8 mouse cellular contexts compared by ENCODE assay signal in genomic region chr4:133391185-133392040, GRCm38 (mm10). TPM values are rescaled to one million over a fixed set of nuclear protein-coding genes. Genes with fewer than 3 reads are reported as not detected.
DNase-seq lines count a peak whose midpoint lies in the region; ATAC-seq and TF ChIP-seq lines count a peak whose summit lies in the region.

No protein-coding gene starts in this region.

- DNase-seq in kidney, adult 2 months, result no peak
- no peak for DNase-seq in kidney, postnatal 4 days
- peak; percentile 58 to 63 for DNase-seq in cerebellum, postnatal 25 days
- no peak for DNase-seq in ovary, adult 18-20 months (ENCODE audit: low spot score)
- DNase-seq in hindbrain, embryonic 14.5 days (ENCODE audit: low spot score), result no peak

- 54% methylated on average over 18 of the region's 18 CpGs for WGBS in kidney, adult 2 months
- 65% methylated on average over 18 of the region's 18 CpGs for WGBS in heart, embryonic 15.5 days
- 71% methylated on average over 18 of the region's 18 CpGs for WGBS in liver, embryonic 16.5 days (ENCODE audit: insufficient replicate concordance)
- WGBS in hindbrain, embryonic 14.5 days, result 82% methylated on average over 18 of the region's 18 CpGs

- peaks cover 18% of the 10 kb centered on the region; the same call in 1 of the 2 replicates for H3K4me1 ChIP-seq in kidney, adult 2 months (ENCODE audit: control insufficient read depth, insufficient read depth, low read length)
- peaks cover 57% of the 10 kb centered on the region for H3K4me1 ChIP-seq in heart, embryonic 15.5 days (replicated peaks)
- peaks cover 61% of the 10 kb centered on the region for H3K4me1 ChIP-seq in liver, embryonic 16.5 days (ENCODE audit: control insufficient read depth, low read depth, low read length)
- peaks cover 16% of the 10 kb centered on the region for H3K4me1 ChIP-seq in hindbrain, embryonic 14.5 days (replicated peaks; ENCODE audit: control insufficient read depth, insufficient read depth, low read length)

- H3K9ac ChIP-seq in heart, embryonic 15.5 days, result no peak overlapping the region
- peak overlapping the region; percentile 29; the same call in 1 of the 2 replicates for H3K9ac ChIP-seq in liver, embryonic 16.5 days (ENCODE audit: low read depth, low read length)
- no peak overlapping the region for H3K9ac ChIP-seq in hindbrain, embryonic 14.5 days

- H3K9me3 ChIP-seq in heart, embryonic 15.5 days (replicated peaks), result no peaks in the 10 kb centered on the region
- no peaks in the 10 kb centered on the region for H3K9me3 ChIP-seq in liver, embryonic 16.5 days (replicated peaks; ENCODE audit: control insufficient read depth, low read length)
- H3K9me3 ChIP-seq in hindbrain, embryonic 14.5 days (ENCODE audit: control insufficient read depth, low read length), result no peaks in the 10 kb centered on the region

- H3K27me3 ChIP-seq in kidney, adult 2 months (replicated peaks; ENCODE audit: control insufficient read depth, insufficient read depth, low read length), result no peaks in the 10 kb centered on the region
- H3K27me3 ChIP-seq in heart, embryonic 15.5 days, result no peaks in the 10 kb centered on the region
- no peaks in the 10 kb centered on the region for H3K27me3 ChIP-seq in liver, embryonic 16.5 days (ENCODE audit: control insufficient read depth, insufficient read depth, low read depth, low read length)
- H3K27me3 ChIP-seq in hindbrain, embryonic 14.5 days (ENCODE audit: control insufficient read depth, insufficient read depth, low read length), result no peaks in the 10 kb centered on the region

- no peak overlapping the region for H3K4me2 ChIP-seq in heart, embryonic 15.5 days
- peak overlapping the region; percentile 47; the same call in 1 of the 2 replicates for H3K4me2 ChIP-seq in liver, embryonic 16.5 days (ENCODE audit: low read depth, low read length)
- H3K4me2 ChIP-seq in hindbrain, embryonic 14.5 days (replicated peaks), result no peak overlapping the region

- no peak for TF ChIP-seq POLR2A in kidney, adult 2 months (IDR thresholded peaks at IDR 0.05; ENCODE audit: low read depth, low read length)

- no peaks in the 10 kb centered on the region for H3K36me3 ChIP-seq in kidney, adult 2 months (ENCODE audit: control insufficient read depth, insufficient read depth, low read length)
- H3K36me3 ChIP-seq in heart, embryonic 15.5 days, result no peaks in the 10 kb centered on the region
- H3K36me3 ChIP-seq in liver, embryonic 16.5 days (ENCODE audit: control insufficient read depth, insufficient read depth), result no peaks in the 10 kb centered on the region
- H3K36me3 ChIP-seq in hindbrain, embryonic 14.5 days (replicated peaks; ENCODE audit: control insufficient read depth, insufficient read depth), result no peaks in the 10 kb centered on the region

- no peak for TF ChIP-seq CTCF in kidney, adult 2 months (conservative IDR thresholded peaks at IDR 0.05; ENCODE audit: insufficient read depth, insufficient read length, low read depth, low read length)

- no peak for ATAC-seq in heart, embryonic 15.5 days (replicated peaks; ENCODE audit: insufficient number of reproducible peaks, insufficient read depth, low FRiP score, low read depth)
- ATAC-seq in liver, embryonic 16.5 days (ENCODE audit: low read depth), result no peak
- no peak for ATAC-seq in CD4-positive, CD25-positive, alpha-beta regulatory T cell, adult 4 months
- no peak for ATAC-seq in hindbrain, embryonic 14.5 days (ENCODE audit: low FRiP score)

- H3K27ac ChIP-seq in kidney, adult 2 months (ENCODE audit: insufficient read depth, low read depth, low read length), result 0 out of 2 replicates have a peak overlapping the region, but pooled peaks have one; percentile 1
- peak overlapping the region; percentile 76 for H3K27ac ChIP-seq in heart, embryonic 15.5 days
- H3K27ac ChIP-seq in liver, embryonic 16.5 days (ENCODE audit: low read length), result peak overlapping the region; percentile 71
- no peak overlapping the region for H3K27ac ChIP-seq in hindbrain, embryonic 14.5 days

- no peak overlapping the region for H3K4me3 ChIP-seq in kidney, adult 2 months (ENCODE audit: insufficient read depth, low read depth, low read length)
- H3K4me3 ChIP-seq in heart, embryonic 15.5 days, result no peak overlapping the region
- no peak overlapping the region for H3K4me3 ChIP-seq in liver, embryonic 16.5 days (ENCODE audit: low read depth, low read length)
- H3K4me3 ChIP-seq in hindbrain, embryonic 14.5 days (replicated peaks; ENCODE audit: low read length), result no peak overlapping the region

RNA-seq across cellular contexts. Expression of gene Slc9a1, which starts 21.9 kb away (rescaled TPM):
- 30.1 and 32.3 TPM in 2 replicates for polyA plus RNA-seq in kidney, adult 2 months (2012; rRNA removed)
- 6.6 and 8.2 TPM in 2 replicates for polyA plus RNA-seq in heart, embryonic 15.5 days (2015; fragmentation: Nextera tagmentation; extraction: Ambion mirVana)
- 2.9 and 3.3 TPM in 2 replicates for polyA plus RNA-seq in liver, embryonic 16.5 days (2015; fragmentation: Nextera tagmentation; extraction: Ambion mirVana)
- 10 to 100 TPM in 1 of 2 experiments, 1 to 10 TPM in 1; 9.9 to 19.4 TPM for polyA plus RNA-seq in CD4-positive, CD25-positive, alpha-beta regulatory T cell, adult 4 months (2017; shearing (Covaris generic))
- 8.5 and 9.0 TPM in 2 replicates for polyA plus RNA-seq in hindbrain, embryonic 14.5 days (2014; fragmentation: Nextera tagmentation; extraction: Ambion mirVana)

RNA-seq across cellular contexts. Expression of gene Wdtc1, which starts 38.1 kb away (rescaled TPM):
- 64.1 and 64.4 TPM in 2 replicates for polyA plus RNA-seq in kidney, adult 2 months (2012; rRNA removed)
- polyA plus RNA-seq in heart, embryonic 15.5 days (2015; fragmentation: Nextera tagmentation; extraction: Ambion mirVana), result 11.4 and 14.3 TPM in 2 replicates
- 6.2 and 8.1 TPM in 2 replicates for polyA plus RNA-seq in liver, embryonic 16.5 days (2015; fragmentation: Nextera tagmentation; extraction: Ambion mirVana)
- 1 to 10 TPM; 4.2 to 7.8 TPM for polyA plus RNA-seq in CD4-positive, CD25-positive, alpha-beta regulatory T cell, adult 4 months (2017; shearing (Covaris generic))
- polyA plus RNA-seq in hindbrain, embryonic 14.5 days (2014; fragmentation: Nextera tagmentation; extraction: Ambion mirVana), result 25.6 and 27.0 TPM in 2 replicates

Comparison
In these comparisons a context has a peak if more than half of its experiments do, and no peak if none do; other contexts are left out.
1. DNase-seq: peak in cerebellum, postnatal 25 days (2 of 2); none in kidney, adult 2 months (single experiment), kidney, postnatal 4 days (0 of 2), ovary, adult 18-20 months (single experiment) and hindbrain, embryonic 14.5 days (single experiment).